Mouse (Mus musculus) small intestine, adult 2 months (tissue): ENCODE data around the gene Lxn. TPM values are rescaled to one million over a fixed set of nuclear protein-coding genes. Genes with fewer than 3 reads are reported as not detected.

Source experiments
- H3K27ac ChIP-seq: fragments of 200-500 bp; 2 replicates; pipeline ENCODE4 v1.5.1; 2012; ENCODE audit warnings: low read depth, low read length, control low read depth, inconsistent platforms; ENCODE audit not compliant: insufficient read depth
- H3K27me3 ChIP-seq: fragments of 200-500 bp; 2 replicates; pipeline ENCODE4 v1.6.1; 2012; ENCODE audit warnings: mild to moderate bottlenecking, moderate library complexity, low read length, inconsistent platforms; ENCODE audit not compliant: control insufficient read depth, insufficient read depth
- H3K36me3 ChIP-seq: fragments of 200-500 bp; 2 replicates; pipeline ENCODE4 v1.6.1; 2012; ENCODE audit warnings: mild to moderate bottlenecking, low read length, control low read depth, inconsistent platforms; ENCODE audit not compliant: control insufficient read depth, insufficient read depth
- H3K4me1 ChIP-seq: fragments of 200-500 bp; 2 replicates; pipeline ENCODE4 v1.6.1; 2012; ENCODE audit warnings: low read length, inconsistent platforms, mixed read lengths; ENCODE audit not compliant: control insufficient read depth, insufficient read depth, insufficient read length
- H3K4me3 ChIP-seq: fragments of 200-500 bp; 2 replicates; pipeline ENCODE4 v1.5.1; 2012; ENCODE audit warnings: low read depth, mild to moderate bottlenecking, control low read depth, inconsistent platforms, low read length, moderate library complexity
- CTCF ChIP-seq: fragments of 200-500 bp; IDR thresholded peaks from 2 replicates; pipeline ENCODE4 v1.5.1; 2012; ENCODE audit warnings: low read depth, mild to moderate bottlenecking, control low read depth, inconsistent platforms, low read length, moderate library complexity, mixed read lengths; ENCODE audit not compliant: insufficient replicate concordance, insufficient read length; ENCODE audit errors: extremely low read depth
- POLR2A ChIP-seq: fragments of 200-500 bp; IDR thresholded peaks from 2 replicates; pipeline ENCODE4 v1.6.1; 2012; ENCODE audit warnings: low read depth, mild to moderate bottlenecking, control low read depth, inconsistent platforms, low read length, moderate library complexity
- WGBS: fragments of 180-500 bp; shearing (Covaris S2); methylation state at CpG from one replicate; pipeline ENCODE4 v1.1.7; 2018; 5-methylcytosine and 5-hydroxymethylcytosine counted together
- polyA plus RNA-seq: library from polyadenylated mRNA; depleted of rRNA; stranded (reverse); fragments of >200 nt; gene quantifications from 2 replicates; pipeline ENCODE4 v1.2.3, GENCODE M21; 2012; rRNA removed

Lxn gene
- 15.8 and 55.5 TPM in 2 replicates for polyA plus RNA-seq

GRCm38 (mm10) chr3:67463450-67464372 is at the start of gene Lxn:
Gene Lxn, minus strand, starts transcription at chr3:67463926.
- H3K27me3 ChIP-seq = no peaks in the 10 kb centered on the region
- H3K4me1 ChIP-seq = peaks cover 3% of the 10 kb centered on the region; the same call in 1 of the 2 replicates
- under 1% methylated on average over 43 of the region's 43 CpGs for WGBS
- TF ChIP-seq POLR2A (peak; percentile 50; the same call in 1 of the 2 replicates), CTCF (peak; percentile 15; the same call in 1 of the 2 replicates)
- H3K27ac ChIP-seq = peak within 1 kb of the TSS; percentile 35; the same call in 1 of the 2 replicates
- H3K4me3 ChIP-seq = peak within 1 kb of the TSS; percentile 88
- H3K36me3 ChIP-seq = peaks cover 23% of the 10 kb centered on the region

GRCm38 (mm10) chr3:67512807-67513206 is 49.1 kb upstream of the Lxn start:
- no peak overlapping the region for H3K4me3 ChIP-seq
- no peaks in the 10 kb centered on the region for H3K4me1 ChIP-seq
- WGBS = 3% methylated on average over 5 of the region's 5 CpGs
- H3K27ac ChIP-seq = no peak overlapping the region
- peak; percentile 21; the same call in 1 of the 2 replicates for TF ChIP-seq CTCF
- TF ChIP-seq POLR2A = no peak
- H3K27me3 ChIP-seq = peaks cover 15% of the 10 kb centered on the region; the same call in 1 of the 2 replicates
- H3K36me3 ChIP-seq = no peaks in the 10 kb centered on the region

GRCm38 (mm10) chr3:67508216-67508892 is 44.6 kb upstream of the Lxn start:
- H3K36me3 ChIP-seq = no peaks in the 10 kb centered on the region
- H3K4me1 ChIP-seq = no peaks in the 10 kb centered on the region
- H3K27ac ChIP-seq = no peak overlapping the region
- no peak for TF ChIP-seq CTCF
- no peak overlapping the region for H3K4me3 ChIP-seq
- WGBS = 87% methylated on average over 10 of the region's 10 CpGs
- H3K27me3 ChIP-seq = no peaks in the 10 kb centered on the region

GRCm38 (mm10) chr3:67505286-67505685 is 41.6 kb upstream of the Lxn start:
- TF ChIP-seq CTCF (no peak), POLR2A (no peak)
- Histone ChIP-seq H3K27me3 (no peaks in the 10 kb centered on the region), H3K27ac (no peak overlapping the region), H3K4me3 (no peak overlapping the region), H3K36me3 (no peaks in the 10 kb centered on the region), H3K4me1 (no peaks in the 10 kb centered on the region)
- 77% methylated on average over 2 of the region's 2 CpGs for WGBS

GRCm38 (mm10) chr3:67503878-67504277 is 40.2 kb upstream of the Lxn start:
- no peaks in the 10 kb centered on the region for H3K36me3 ChIP-seq
- H3K27me3 ChIP-seq = no peaks in the 10 kb centered on the region
- TF ChIP-seq POLR2A (no peak), CTCF (no peak)
- WGBS = 22% methylated on average over 3 of the region's 3 CpGs
- no peak overlapping the region for H3K4me3 ChIP-seq
- no peak overlapping the region for H3K27ac ChIP-seq
- H3K4me1 ChIP-seq = no peaks in the 10 kb centered on the region

GRCm38 (mm10) chr3:67499406-67499791 is 35.7 kb upstream of the Lxn start:
- H3K4me3 ChIP-seq = no peak overlapping the region
- no peak overlapping the region for H3K27ac ChIP-seq
- H3K36me3 ChIP-seq = no peaks in the 10 kb centered on the region
- no peaks in the 10 kb centered on the region for H3K27me3 ChIP-seq
- TF ChIP-seq POLR2A = no peak
- no peak for TF ChIP-seq CTCF
- WGBS = 75% methylated on average over 4 of the region's 4 CpGs
- H3K4me1 ChIP-seq = no peaks in the 10 kb centered on the region
